Mouse (Mus musculus) naive thymus-derived CD4-positive, alpha-beta T cell, adult 2 months (primary cell): Measurements from ENCODE around the gene Olfr107.

Experiments used
- DNase-seq: peaks from one replicate; pipeline ENCODE4 v3.0.0-alpha.2; 2011; ENCODE audit warnings: low read depth

The Olfr107 gene

GRCm38 (mm10) chr17:37398926-37399325 is at the start of gene Olfr107:
Gene Olfr107 (plus strand): TSS chr17:37399226.
- DNase-seq = no peak

DNA sequence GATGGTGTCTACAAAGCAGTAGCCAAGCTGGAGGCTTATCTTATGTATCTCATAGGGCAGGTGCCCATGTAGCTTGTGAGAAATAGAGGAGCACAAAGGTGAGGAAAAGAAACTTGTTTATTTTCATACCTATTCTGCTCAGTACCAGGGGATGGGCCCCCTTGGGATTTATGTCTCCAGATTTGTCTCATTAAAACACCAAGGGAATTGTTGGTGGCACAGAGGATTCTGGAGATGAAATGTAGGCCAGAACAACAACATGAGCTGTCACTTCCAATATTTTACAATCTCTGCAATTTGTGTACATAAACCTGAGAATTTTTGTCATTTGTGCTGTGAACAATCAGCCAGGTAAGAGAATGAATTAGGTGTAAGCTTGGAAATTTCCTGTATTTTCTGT is 39.7 kb upstream of the Olfr107 start, which contains the start of gene Olfr104-ps:
Gene Olfr104-ps, plus strand, starts transcription at position 301 of the 400 bp plus-strand sequence.
- DNase-seq = no peak

GRCm38 (mm10) chr17:37378733-37379132 is 20.3 kb upstream of the Olfr107 start, which contains the start of gene Olfr105-ps:
Gene Olfr105-ps (plus strand): TSS chr17:37379033.
- DNase-seq = no peak

DNA sequence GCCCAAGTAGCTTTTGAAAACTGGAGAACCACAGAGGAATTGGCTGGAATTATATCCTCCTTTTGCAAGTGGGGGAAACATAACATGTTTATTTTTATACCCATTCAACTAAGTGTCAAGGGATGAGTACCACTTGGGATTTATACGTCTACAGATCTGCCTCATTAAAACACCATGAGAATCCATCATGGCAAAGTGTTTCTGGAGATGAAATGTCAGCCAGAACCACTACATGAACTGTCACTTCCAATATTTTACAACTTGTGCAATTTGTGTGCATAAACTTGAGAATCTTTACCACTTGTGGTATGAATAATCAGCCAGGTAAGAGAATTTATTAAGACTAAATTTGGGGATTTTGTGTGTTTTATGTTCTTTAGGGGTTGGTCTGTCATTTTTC is 8.9 kb upstream of the Olfr107 start, which contains the start of gene Olfr106-ps:
Gene Olfr106-ps, plus strand, starts transcription at position 301 of the 400 bp plus-strand sequence.
- no peak for DNase-seq

- DNase-seq = no peak
These were observed 14.4 kb downstream of the Olfr107 start for GRCm38 (mm10) chr17:37413380-37413779.

- DNase-seq = no peak
These were observed 46.2 kb downstream of the Olfr107 start, which contains the start of gene Olfr108 for GRCm38 (mm10) chr17:37445180-37445579. Gene Olfr108 (plus strand): TSS chr17:37445480.
